Mouse (Mus musculus): ENCODE results near the gene Polr3h. TPM values are rescaled to one million over a fixed set of nuclear protein-coding genes. Genes with fewer than 3 reads are reported as not detected.

Gene Polr3h
- polyA plus RNA-seq, 1 experiment from 2014 or later: 92.0 TPM

GRCm38 (mm10) chr15:81960171-81961077 lies 34.4 kb upstream of the Polr3h start, which contains the start of gene Pmm1:
TSS of gene Pmm1 (minus strand) at chr15:81960930.
- Histone ChIP-seq H3K4me1 (replicated peaks) (peaks cover 16% of the 10 kb centered on the region), H3K4me3 (peak within 1 kb of the TSS; percentile 66), H3K9ac (peak within 1 kb of the TSS; percentile 73), H3K9me3 (no peaks in the 10 kb centered on the region), H3K27me3 (no peaks in the 10 kb centered on the region), H3K4me2 (peak within 1 kb of the TSS; percentile 86), H3K27ac (replicated peaks) (peak within 1 kb of the TSS; percentile 89), H3K36me3 (peaks cover 3% of the 10 kb centered on the region; the same call in 1 of the 2 replicates)
- peak; percentile 96 for ATAC-seq (ENCODE audit: low FRiP score, low read depth)
- under 1% methylated on average over 75 of the region's 77 CpGs for WGBS

GRCm38 (mm10) chr15:81958906-81959305 lies 32.9 kb upstream of the Polr3h start:
- Histone ChIP-seq H3K9me3 (no peaks in the 10 kb centered on the region), H3K36me3 (peaks cover 16% of the 10 kb centered on the region), H3K27ac (replicated peaks) (no peak overlapping the region), H3K4me3 (no peak overlapping the region), H3K4me2 (peak overlapping the region; percentile 86), H3K9ac (no peak overlapping the region), H3K27me3 (no peaks in the 10 kb centered on the region), H3K4me1 (replicated peaks) (peaks cover 16% of the 10 kb centered on the region)
- 91% methylated on average over 3 of the region's 3 CpGs for WGBS
- no peak for ATAC-seq (ENCODE audit: low FRiP score, low read depth)

DNA sequence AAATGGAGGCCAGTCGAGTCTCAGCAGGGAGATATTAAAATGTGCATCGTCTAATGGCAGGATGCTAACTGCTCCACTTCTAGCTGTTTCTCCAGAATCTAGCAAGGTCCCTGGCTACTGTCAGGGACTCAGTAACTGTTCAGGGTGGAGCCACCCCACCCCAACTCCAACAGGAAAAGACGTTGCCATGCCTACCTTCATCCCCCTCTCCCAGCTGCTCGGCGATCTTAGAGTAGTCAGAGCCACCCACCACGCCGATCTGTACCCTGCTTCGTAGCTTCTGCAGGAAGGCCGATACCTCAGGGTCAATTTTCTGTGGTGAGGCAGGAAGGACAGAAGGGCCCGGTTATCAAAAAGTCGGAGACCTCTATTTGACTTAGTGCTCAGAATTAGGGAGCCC lies 31.6 kb upstream of the Polr3h start:
- Histone ChIP-seq H3K27ac (replicated peaks) (no peak overlapping the region), H3K36me3 (peaks cover 25% of the 10 kb centered on the region), H3K4me1 (replicated peaks) (peaks cover 16% of the 10 kb centered on the region), H3K27me3 (no peaks in the 10 kb centered on the region), H3K4me2 (no peak overlapping the region), H3K9ac (no peak overlapping the region), H3K4me3 (no peak overlapping the region), H3K9me3 (no peaks in the 10 kb centered on the region)
- 85% methylated on average over 11 of the region's 11 CpGs for WGBS
- no peak for ATAC-seq (ENCODE audit: low FRiP score, low read depth)

GRCm38 (mm10) chr15:81956457-81956856 lies 30.4 kb upstream of the Polr3h start:
- ATAC-seq (ENCODE audit: low FRiP score, low read depth): no peak
- Histone ChIP-seq H3K27ac (replicated peaks) (no peak overlapping the region), H3K27me3 (no peaks in the 10 kb centered on the region), H3K4me2 (no peak overlapping the region), H3K9ac (no peak overlapping the region), H3K4me1 (replicated peaks) (peaks cover 16% of the 10 kb centered on the region), H3K36me3 (peaks cover 35% of the 10 kb centered on the region), H3K9me3 (no peaks in the 10 kb centered on the region), H3K4me3 (no peak overlapping the region)
- 56% methylated on average over 8 of the region's 8 CpGs for WGBS

DNA sequence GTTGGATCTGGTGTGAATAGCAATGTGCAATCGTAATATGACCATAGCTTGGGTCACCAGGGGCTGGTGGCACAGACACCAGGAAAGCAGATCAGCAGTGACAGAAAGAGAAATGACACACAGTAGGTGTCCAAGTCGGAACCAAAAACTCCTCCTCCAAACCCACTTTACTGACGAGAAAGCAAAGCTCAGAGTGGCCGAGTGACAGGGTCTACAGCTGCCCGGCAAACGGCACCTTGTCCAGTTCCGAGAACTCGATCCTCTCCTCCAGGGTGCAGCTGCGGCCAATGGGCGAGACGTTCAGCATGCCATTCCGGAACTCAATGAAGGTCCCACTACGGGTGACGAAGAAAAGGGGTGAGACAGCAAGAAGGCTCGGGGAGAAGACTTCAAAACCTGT lies 29.4 kb upstream of the Polr3h start:
- no peaks in the 10 kb centered on the region for H3K27me3 ChIP-seq
- peaks cover 43% of the 10 kb centered on the region for H3K36me3 ChIP-seq
- H3K4me2 ChIP-seq: no peak overlapping the region
- no peak overlapping the region for H3K4me3 ChIP-seq
- H3K4me1 ChIP-seq (replicated peaks): peaks cover 16% of the 10 kb centered on the region
- no peaks in the 10 kb centered on the region for H3K9me3 ChIP-seq
- H3K9ac ChIP-seq: no peak overlapping the region
- ATAC-seq (ENCODE audit: low FRiP score, low read depth): no peak
- no peak overlapping the region for H3K27ac ChIP-seq (replicated peaks)
- 95% methylated on average over 15 of the region's 15 CpGs for WGBS

DNA sequence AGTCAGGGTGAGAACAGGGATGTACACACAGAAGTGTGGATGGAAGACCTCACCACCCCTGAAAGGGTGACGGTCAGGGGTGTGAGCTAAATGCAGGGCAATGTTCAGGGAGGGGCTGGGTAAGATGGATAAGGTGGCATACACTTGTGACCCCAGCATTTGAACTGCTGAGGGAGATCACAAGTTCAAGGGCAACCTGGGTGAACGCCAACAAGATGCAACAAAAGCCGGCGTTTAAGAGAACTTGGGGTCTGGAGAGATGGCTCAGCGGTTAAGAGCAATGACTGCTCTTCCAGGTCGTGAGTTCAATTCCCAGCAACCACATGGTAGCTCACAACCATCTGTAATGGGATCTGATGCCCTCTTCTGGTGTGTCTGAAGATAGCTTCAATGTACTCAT lies 28.7 kb upstream of the Polr3h start:
- ATAC-seq (ENCODE audit: low FRiP score, low read depth): no peak
- Histone ChIP-seq H3K27me3 (no peaks in the 10 kb centered on the region), H3K4me2 (no peak overlapping the region), H3K36me3 (peaks cover 43% of the 10 kb centered on the region), H3K27ac (replicated peaks) (no peak overlapping the region), H3K9ac (no peak overlapping the region), H3K9me3 (no peaks in the 10 kb centered on the region), H3K4me3 (no peak overlapping the region), H3K4me1 (replicated peaks) (peaks cover 10% of the 10 kb centered on the region)
- 93% methylated on average over 6 of the region's 6 CpGs for WGBS

DNA sequence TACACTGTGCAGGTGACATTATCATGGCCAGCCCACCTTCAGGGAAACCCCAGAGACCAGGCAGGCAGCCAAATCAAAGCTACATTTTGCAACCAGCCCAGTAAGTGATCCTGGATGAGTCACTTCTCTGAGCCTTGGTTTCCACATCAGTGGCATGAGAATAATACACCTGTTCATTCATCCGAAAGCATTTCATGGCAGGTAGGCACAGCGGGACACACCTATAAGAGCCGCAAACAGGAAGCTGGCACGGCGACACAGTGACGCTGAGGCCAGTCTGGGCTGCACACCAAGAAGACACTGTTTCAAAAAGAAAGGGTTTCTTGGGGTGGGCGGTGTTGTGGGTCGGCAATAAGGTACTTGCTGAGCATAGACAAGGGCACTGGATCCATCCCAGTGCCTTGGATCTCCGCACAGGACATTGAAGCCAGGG lies 28.1 kb upstream of the Polr3h start:
- no peak for ATAC-seq (ENCODE audit: low FRiP score, low read depth)
- H3K9me3 ChIP-seq: no peaks in the 10 kb centered on the region
- WGBS: 96% methylated on average over 9 of the region's 9 CpGs
- H3K36me3 ChIP-seq: peaks cover 46% of the 10 kb centered on the region
- H3K4me1 ChIP-seq (replicated peaks): peaks cover 4% of the 10 kb centered on the region
- H3K27me3 ChIP-seq: no peaks in the 10 kb centered on the region
- no peak overlapping the region for H3K4me3 ChIP-seq
- H3K9ac ChIP-seq: no peak overlapping the region
- H3K4me2 ChIP-seq: no peak overlapping the region
- H3K27ac ChIP-seq (replicated peaks): no peak overlapping the region

GRCm38 (mm10) chr15:81952310-81952709 lies 26.3 kb upstream of the Polr3h start:
- Histone ChIP-seq H3K4me1 (replicated peaks) (no peaks in the 10 kb centered on the region; the same call in 1 of the 2 replicates), H3K27me3 (no peaks in the 10 kb centered on the region), H3K36me3 (peaks cover 61% of the 10 kb centered on the region), H3K4me3 (no peak overlapping the region), H3K9ac (no peak overlapping the region), H3K4me2 (no peak overlapping the region), H3K9me3 (no peaks in the 10 kb centered on the region), H3K27ac (replicated peaks) (no peak overlapping the region)
- no peak for ATAC-seq (ENCODE audit: low FRiP score, low read depth)
- WGBS: 73% methylated on average over 4 of the region's 4 CpGs

DNA sequence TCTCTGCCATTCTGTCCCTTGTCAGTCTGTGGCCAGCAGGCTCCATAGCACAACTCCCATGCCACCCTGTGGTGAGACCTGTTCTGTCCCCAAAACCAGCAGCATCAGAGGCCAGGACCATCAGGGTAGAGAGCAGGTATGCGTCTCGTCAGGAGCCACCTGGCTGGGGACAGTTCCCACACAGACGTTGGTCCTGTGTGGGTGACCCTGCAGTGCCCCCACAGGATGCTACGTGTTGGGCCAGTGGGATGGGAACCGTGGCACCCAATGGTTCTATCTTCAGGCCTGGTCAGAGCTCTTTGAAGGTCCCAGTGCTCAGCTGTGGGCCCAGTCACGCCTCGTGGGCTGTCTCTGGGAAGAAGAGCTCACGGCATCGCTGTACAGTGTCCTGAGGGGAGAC lies 25.1 kb upstream of the Polr3h start:
- Histone ChIP-seq H3K27me3 (no peaks in the 10 kb centered on the region), H3K36me3 (peaks cover 70% of the 10 kb centered on the region), H3K4me2 (no peak overlapping the region), H3K4me3 (no peak overlapping the region), H3K27ac (replicated peaks) (no peak overlapping the region), H3K4me1 (replicated peaks) (no peaks in the 10 kb centered on the region), H3K9me3 (no peaks in the 10 kb centered on the region), H3K9ac (no peak overlapping the region)
- no peak for ATAC-seq (ENCODE audit: low FRiP score, low read depth)
- 89% methylated on average over 9 of the region's 9 CpGs for WGBS

- no peak overlapping the region for H3K9ac ChIP-seq
- no peak overlapping the region for H3K4me3 ChIP-seq
- no peak overlapping the region for H3K27ac ChIP-seq (replicated peaks)
- H3K4me1 ChIP-seq (replicated peaks): no peaks in the 10 kb centered on the region
- WGBS: 90% methylated on average over 5 of the region's 5 CpGs
- no peak for ATAC-seq (ENCODE audit: low FRiP score, low read depth)
- H3K36me3 ChIP-seq: peaks cover 70% of the 10 kb centered on the region
- H3K9me3 ChIP-seq: no peaks in the 10 kb centered on the region
- no peak overlapping the region for H3K4me2 ChIP-seq
- no peaks in the 10 kb centered on the region for H3K27me3 ChIP-seq
These were observed 24.7 kb upstream of the Polr3h start for GRCm38 (mm10) chr15:81950716-81951115.

GRCm38 (mm10) chr15:81949476-81950131 lies 23.6 kb upstream of the Polr3h start:
- ATAC-seq (ENCODE audit: low FRiP score, low read depth): no peak
- Histone ChIP-seq H3K27me3 (no peaks in the 10 kb centered on the region), H3K27ac (replicated peaks) (no peak overlapping the region), H3K4me1 (replicated peaks) (no peaks in the 10 kb centered on the region), H3K4me3 (no peak overlapping the region), H3K9me3 (no peaks in the 10 kb centered on the region), H3K4me2 (no peak overlapping the region), H3K9ac (no peak overlapping the region), H3K36me3 (peaks cover 59% of the 10 kb centered on the region)
- WGBS: 78% methylated on average over 11 of the region's 11 CpGs

DNA sequence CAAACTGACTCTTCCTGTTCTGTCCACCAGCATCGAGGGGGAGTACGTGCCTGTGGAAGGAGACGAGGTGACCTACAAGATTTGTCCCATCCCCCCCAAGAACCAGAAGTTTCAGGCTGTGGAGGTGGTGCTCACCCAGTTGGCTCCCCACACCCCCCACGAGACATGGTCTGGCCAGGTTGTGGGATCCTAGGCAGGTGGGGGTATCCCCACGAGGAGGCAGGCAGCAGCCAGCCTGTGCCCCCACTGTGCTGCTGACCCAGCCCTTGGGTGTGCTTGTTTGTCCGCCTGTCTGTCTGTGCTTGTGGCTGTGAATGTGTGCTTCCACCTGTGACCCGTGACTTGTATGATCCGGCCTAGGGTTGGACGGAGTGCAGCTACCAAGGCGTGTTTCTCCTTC lies 23.0 kb upstream of the Polr3h start:
- Histone ChIP-seq H3K4me1 (replicated peaks) (no peaks in the 10 kb centered on the region), H3K27me3 (no peaks in the 10 kb centered on the region), H3K27ac (replicated peaks) (no peak overlapping the region), H3K9ac (no peak overlapping the region), H3K4me2 (no peak overlapping the region), H3K9me3 (no peaks in the 10 kb centered on the region), H3K4me3 (no peak overlapping the region), H3K36me3 (peaks cover 55% of the 10 kb centered on the region)
- ATAC-seq (ENCODE audit: low FRiP score, low read depth): no peak
- 84% methylated on average over 10 of the region's 10 CpGs for WGBS
